Mouse (Mus musculus) liver, embryonic 11.5 days (tissue): ENCODE measurements around the gene Rbms2. TPM values are rescaled to one million over a fixed set of nuclear protein-coding genes. Genes with fewer than 3 reads are reported as not detected.
"Not testable (repeated sequence)": the region's sequence is repeated elsewhere in the genome, so short reads cannot be mapped to it uniquely, and the experiment has no call there.

Experiments used
- ATAC-seq: fragments of 200-750 bp; cut with Nextera tagmentation; replicated peaks from 2 replicates; pipeline ENCODE4 v1.8.0; 2017; ENCODE audit warnings: moderate number of reproducible peaks, mild to moderate bottlenecking, moderate TSS enrichment, moderate library complexity; ENCODE audit not compliant: low FRiP score
- DNase-seq: peaks from one replicate; pipeline ENCODE4 v3.0.0-alpha.2; 2017; ENCODE audit warnings: low spot score
- H3K27ac ChIP-seq: fragments of 300-500 bp; sonication (generic); 2 replicates; pipeline ENCODE4 v1.5.1; 2014; ENCODE audit warnings: mild to moderate bottlenecking, low read depth, low read length, control low read depth
- H3K27me3 ChIP-seq: fragments of 300-500 bp; sonication (generic); replicated peaks from 2 replicates; pipeline ENCODE4 v1.6.1; 2014; ENCODE audit warnings: low read length, mixed read lengths; ENCODE audit not compliant: control insufficient read depth, insufficient read depth
- H3K36me3 ChIP-seq: fragments of 300-500 bp; sonication (generic); 2 replicates; pipeline ENCODE4 v1.6.1; 2014; ENCODE audit warnings: mild to moderate bottlenecking, low read length, moderate library complexity, mixed read lengths; ENCODE audit not compliant: control insufficient read depth, insufficient read depth
- H3K4me1 ChIP-seq: fragments of 300-500 bp; sonication (generic); replicated peaks from 2 replicates; pipeline ENCODE4 v1.6.1; 2014; ENCODE audit warnings: low read length, mixed read lengths; ENCODE audit not compliant: control insufficient read depth, insufficient read depth
- H3K4me2 ChIP-seq: fragments of 300-500 bp; sonication (generic); 2 replicates; pipeline ENCODE4 v1.6.1; 2014; ENCODE audit warnings: mild to moderate bottlenecking, control low read depth, moderate library complexity
- H3K4me3 ChIP-seq: fragments of 300-500 bp; sonication (generic); 2 replicates; pipeline ENCODE4 v1.5.1; 2014; ENCODE audit warnings: low read depth, low read length, control low read depth
- H3K9ac ChIP-seq: fragments of 300-500 bp; sonication (generic); 2 replicates; pipeline ENCODE4 v1.6.1; 2014; ENCODE audit warnings: low read depth, low read length, control low read depth
- H3K9me3 ChIP-seq: fragments of 300-500 bp; sonication (generic); 2 replicates; pipeline ENCODE4 v1.6.1; 2016; ENCODE audit warnings: low read length, inconsistent platforms, mixed read lengths; ENCODE audit not compliant: control insufficient read depth
- WGBS: fragments of 180-500 bp; shearing (Covaris S2); extraction: QIAGEN DNeasy Blood & Tissue Kit; methylation state at CpG from one replicate; pipeline ENCODE4 v1.1.7; 2014; 5-methylcytosine and 5-hydroxymethylcytosine counted together
- polyA plus RNA-seq: library from polyadenylated mRNA; unstranded; fragments of >200 nt; fragmentation: Nextera tagmentation; extraction: Ambion mirVana; gene quantifications from 2 replicates; pipeline ENCODE4 v1.2.1, GENCODE M21; 2014

Rbms2 gene
- polyA plus RNA-seq, 1 experiment from 2014 or later = 17.0 TPM

DNA sequence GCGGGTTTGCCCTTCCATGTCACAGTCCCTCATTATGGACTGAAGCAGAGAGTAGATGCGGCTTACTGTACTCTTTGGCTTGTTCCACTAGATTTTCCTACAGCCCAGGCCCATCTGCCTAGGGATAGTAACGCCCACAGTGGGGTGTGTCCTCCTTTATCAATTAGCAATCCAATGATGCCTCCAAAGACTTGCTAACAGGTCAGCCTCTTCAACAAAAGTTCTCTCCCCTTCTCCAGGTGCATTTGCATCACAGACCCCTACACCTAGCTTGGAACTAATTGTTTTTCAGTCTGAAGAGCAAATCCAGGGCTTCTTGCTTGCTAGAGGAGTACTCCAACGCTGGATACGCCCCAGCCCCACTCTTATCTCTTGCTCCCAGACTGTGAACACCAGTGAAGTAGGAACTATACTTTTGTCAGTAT, 7.1 kb upstream of the Rbms2 start:
- DNase-seq (peak; percentile 37), ATAC-seq (peak; percentile 80)
- Histone ChIP-seq H3K9me3 (no peaks in the 10 kb centered on the region), H3K4me2 (peak overlapping the region; percentile 0; the same call in 1 of the 2 replicates), H3K27ac (peak overlapping the region; percentile 6; the same call in 1 of the 2 replicates), H3K9ac (no peak overlapping the region), H3K4me3 (no peak overlapping the region), H3K4me1 (peaks cover 8% of the 10 kb centered on the region; the same call in 1 of the 2 replicates), H3K27me3 (no peaks in the 10 kb centered on the region), H3K36me3 (no peaks in the 10 kb centered on the region)
- WGBS = 48% methylated on average over 5 of the region's 5 CpGs

DNA sequence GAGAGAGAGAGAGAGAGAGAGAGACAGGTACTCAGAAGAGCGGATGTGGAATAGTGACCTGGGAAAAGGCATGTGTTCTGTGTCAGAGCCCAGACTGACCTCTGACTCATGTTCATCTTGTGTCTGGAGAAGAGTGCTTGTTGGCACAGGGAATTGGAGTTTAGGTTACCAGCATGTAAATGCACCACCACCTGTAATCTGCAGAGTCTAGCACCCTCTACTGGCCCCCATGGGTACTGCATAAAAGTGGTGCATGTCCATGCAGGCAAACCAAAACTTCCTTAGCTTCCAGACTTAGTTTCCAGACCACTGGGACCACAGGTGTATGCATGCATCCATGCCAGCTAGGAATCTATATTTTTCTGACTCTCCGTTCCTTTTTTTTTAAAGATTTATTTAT, 5.9 kb upstream of the Rbms2 start:
- Histone ChIP-seq H3K9me3 (no peaks in the 10 kb centered on the region), H3K4me1 (peaks cover 8% of the 10 kb centered on the region; the same call in 1 of the 2 replicates), H3K4me3 (no peak overlapping the region), H3K9ac (no peak overlapping the region), H3K27ac (no peak overlapping the region), H3K36me3 (no peaks in the 10 kb centered on the region), H3K27me3 (no peaks in the 10 kb centered on the region), H3K4me2 (no peak overlapping the region)
- DNase-seq = peak; percentile 89
- 46% methylated on average over 2 of the region's 2 CpGs for WGBS
- ATAC-seq = peak; percentile 42

DNA sequence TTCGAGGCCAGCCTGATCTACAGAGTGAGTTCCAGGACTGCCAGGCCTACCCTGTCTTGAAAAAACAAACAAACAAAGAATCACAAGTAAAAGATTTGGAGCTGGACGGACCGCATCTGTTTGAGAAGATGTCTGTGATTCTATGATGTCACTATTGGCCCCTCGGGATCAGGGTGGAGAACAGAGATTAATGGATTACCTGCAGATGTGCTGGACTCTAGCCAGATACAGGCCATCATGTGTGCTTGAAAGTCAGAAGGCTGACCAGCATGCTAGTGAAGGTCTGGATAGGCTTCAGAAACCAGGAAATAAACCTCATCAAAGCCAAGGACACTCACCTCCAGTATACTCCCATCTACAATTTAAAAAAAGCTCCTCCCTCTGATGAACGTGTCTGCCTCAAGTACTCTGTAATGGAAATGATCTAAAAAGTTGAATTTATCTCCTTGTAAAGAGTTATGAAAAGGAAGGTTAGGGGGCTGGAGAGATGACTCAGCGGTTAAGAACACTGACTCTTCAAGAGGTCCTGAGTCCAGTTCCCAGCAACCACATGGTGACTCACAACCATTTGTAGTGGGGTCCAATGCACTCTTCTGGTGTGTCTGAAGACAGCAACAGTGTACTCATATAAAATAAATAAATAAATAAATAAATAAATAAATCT, 5.3 kb upstream of the Rbms2 start:
- H3K27me3 ChIP-seq = no peaks in the 10 kb centered on the region
- H3K9ac ChIP-seq = no peak overlapping the region
- WGBS = 71% methylated on average over 6 of the region's 6 CpGs
- H3K27ac ChIP-seq = no peak overlapping the region
- DNase-seq (no peak), ATAC-seq (peak; percentile 25; the same call in 1 of the 2 replicates)
- H3K4me2 ChIP-seq = no peak overlapping the region
- no peaks in the 10 kb centered on the region for H3K36me3 ChIP-seq
- no peaks in the 10 kb centered on the region for H3K9me3 ChIP-seq
- H3K4me3 ChIP-seq = no peak overlapping the region
- H3K4me1 ChIP-seq = peaks cover 8% of the 10 kb centered on the region; the same call in 1 of the 2 replicates

DNA sequence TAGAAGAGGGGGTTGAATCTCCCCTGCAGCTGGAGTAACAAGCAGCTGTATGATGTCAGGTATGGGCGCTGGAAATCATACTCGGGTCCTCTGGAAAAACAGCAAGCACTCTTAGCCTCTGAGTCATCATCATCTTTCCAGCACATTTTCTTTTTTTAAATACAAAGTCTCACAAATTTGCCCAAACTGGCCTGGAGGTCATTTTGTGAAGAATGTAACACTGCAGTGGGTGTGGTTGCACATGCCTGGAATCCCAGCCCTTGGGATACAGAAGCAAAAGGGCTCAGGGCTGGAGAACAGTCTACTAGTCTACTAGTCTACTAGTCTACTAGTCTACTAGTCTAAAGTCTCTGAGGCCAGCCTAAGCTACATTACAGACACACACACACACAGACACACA, 4.2 kb upstream of the Rbms2 start:
- no peak for ATAC-seq
- 90% methylated on average over 2 of the region's 2 CpGs for WGBS
- H3K27me3 ChIP-seq = no peaks in the 10 kb centered on the region
- no peak overlapping the region for H3K4me3 ChIP-seq
- no peak overlapping the region for H3K4me2 ChIP-seq
- H3K9ac ChIP-seq = no peak overlapping the region
- no peaks in the 10 kb centered on the region for H3K9me3 ChIP-seq
- no peaks in the 10 kb centered on the region for H3K36me3 ChIP-seq
- no peak overlapping the region for H3K27ac ChIP-seq
- peaks cover 13% of the 10 kb centered on the region for H3K4me1 ChIP-seq
- DNase-seq = no peak

DNA sequence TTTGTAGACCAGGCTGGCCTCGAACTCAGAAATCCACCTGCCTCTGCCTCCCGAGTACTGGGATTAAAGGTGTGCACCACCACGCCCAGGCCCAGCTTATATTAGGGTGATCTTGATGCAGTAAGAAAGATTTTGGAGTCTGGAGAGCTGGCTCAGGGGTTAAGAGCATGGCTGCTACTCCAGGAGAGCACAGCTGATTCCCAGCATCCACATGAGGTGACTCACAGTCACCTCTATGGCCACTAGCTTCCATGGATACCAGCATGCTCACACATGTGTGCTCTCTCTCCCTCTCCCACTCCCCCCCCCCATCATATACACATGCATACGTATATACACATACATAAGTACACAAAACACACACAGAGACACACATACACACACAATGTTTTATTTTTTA, 2.8 kb downstream of the Rbms2 start:
- DNase-seq (no peak), ATAC-seq (no peak)
- Histone ChIP-seq H3K27me3 (no peaks in the 10 kb centered on the region), H3K9ac (no peak overlapping the region), H3K4me2 (no peak overlapping the region), H3K4me3 (no peak overlapping the region), H3K4me1 (peaks cover 17% of the 10 kb centered on the region), H3K36me3 (no peaks in the 10 kb centered on the region), H3K27ac (no peak overlapping the region), H3K9me3 (no peaks in the 10 kb centered on the region)
- WGBS = 77% methylated on average over 4 of the region's 4 CpGs

DNA sequence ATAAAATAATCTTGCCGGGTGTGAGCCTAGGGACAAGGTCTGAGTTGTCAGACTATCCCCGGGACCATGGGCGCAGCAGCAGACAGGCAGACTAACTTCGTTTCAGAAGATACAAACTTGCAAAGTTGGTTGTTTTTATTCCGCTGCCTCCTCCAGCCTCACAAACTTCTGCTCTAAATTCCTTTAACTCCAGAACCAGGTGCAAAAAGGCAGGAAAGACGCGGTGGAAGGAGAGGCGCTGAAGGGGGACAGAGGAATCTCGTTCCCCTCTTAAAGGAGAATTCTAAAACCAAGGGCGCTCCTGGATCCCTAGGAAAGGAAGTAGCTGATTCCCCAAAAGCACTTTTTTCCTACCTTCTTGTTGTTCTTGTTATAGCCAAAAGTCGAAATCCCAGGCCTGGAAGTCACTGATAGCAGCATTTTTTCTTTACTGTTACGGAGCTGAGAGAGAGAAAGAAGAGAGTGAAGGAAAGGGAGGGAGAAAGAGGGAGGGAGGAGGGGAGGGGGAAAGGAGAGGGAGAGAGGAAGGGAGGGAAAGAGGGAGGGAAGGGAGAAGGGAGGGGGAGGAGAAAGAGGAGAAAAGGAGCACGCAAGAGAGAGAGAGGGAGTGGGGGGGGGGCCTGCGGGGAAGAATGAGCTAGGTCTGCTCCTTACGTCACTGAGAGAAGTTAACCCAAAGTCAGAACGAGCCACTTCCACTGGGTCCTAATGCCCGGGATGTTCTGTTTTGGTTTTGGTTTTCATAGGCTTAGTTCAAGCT, 3.9 kb downstream of the Rbms2 start:
- peak overlapping the region; percentile 65 for H3K9ac ChIP-seq
- peak overlapping the region; percentile 51 for H3K4me3 ChIP-seq
- H3K4me1 ChIP-seq = peaks cover 17% of the 10 kb centered on the region
- H3K4me2 ChIP-seq = peak overlapping the region; percentile 61
- H3K27ac ChIP-seq = peak overlapping the region; percentile 38; the same call in 1 of the 2 replicates
- WGBS = 1% methylated on average over 17 of the region's 17 CpGs
- ATAC-seq (peak; percentile 86), DNase-seq (peak; percentile 71)
- H3K9me3 ChIP-seq = no peaks in the 10 kb centered on the region
- H3K36me3 ChIP-seq = no peaks in the 10 kb centered on the region
- H3K27me3 ChIP-seq = no peaks in the 10 kb centered on the region

DNA sequence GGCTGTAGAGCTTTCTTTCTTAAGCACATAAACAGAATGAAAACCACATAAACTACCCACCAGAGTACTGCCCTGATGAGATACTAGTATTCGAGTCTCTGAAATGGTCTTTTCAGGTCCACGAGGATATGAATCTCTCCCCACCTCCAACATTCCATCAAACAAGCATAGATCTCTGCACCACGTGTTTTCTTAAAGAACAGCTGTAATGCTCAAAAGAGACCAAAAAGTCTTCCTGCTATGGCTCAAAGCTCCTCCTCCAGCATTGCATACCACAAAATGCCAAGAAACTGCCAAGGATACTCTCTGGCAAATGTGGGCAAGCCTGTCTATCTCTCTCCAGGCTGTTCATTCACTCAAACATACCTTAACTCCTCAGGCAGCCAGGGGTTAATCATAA, 4.8 kb downstream of the Rbms2 start:
- H3K27ac ChIP-seq = no peak overlapping the region
- WGBS = 21% methylated on average over 3 of the region's 3 CpGs
- H3K4me1 ChIP-seq = peaks cover 17% of the 10 kb centered on the region
- no peaks in the 10 kb centered on the region for H3K27me3 ChIP-seq
- no peaks in the 10 kb centered on the region for H3K9me3 ChIP-seq
- H3K4me3 ChIP-seq = peak overlapping the region; percentile 51
- H3K4me2 ChIP-seq = peak overlapping the region; percentile 61
- peak overlapping the region; percentile 65 for H3K9ac ChIP-seq
- H3K36me3 ChIP-seq = no peaks in the 10 kb centered on the region
- DNase-seq = no peak
- no peak for ATAC-seq

DNA sequence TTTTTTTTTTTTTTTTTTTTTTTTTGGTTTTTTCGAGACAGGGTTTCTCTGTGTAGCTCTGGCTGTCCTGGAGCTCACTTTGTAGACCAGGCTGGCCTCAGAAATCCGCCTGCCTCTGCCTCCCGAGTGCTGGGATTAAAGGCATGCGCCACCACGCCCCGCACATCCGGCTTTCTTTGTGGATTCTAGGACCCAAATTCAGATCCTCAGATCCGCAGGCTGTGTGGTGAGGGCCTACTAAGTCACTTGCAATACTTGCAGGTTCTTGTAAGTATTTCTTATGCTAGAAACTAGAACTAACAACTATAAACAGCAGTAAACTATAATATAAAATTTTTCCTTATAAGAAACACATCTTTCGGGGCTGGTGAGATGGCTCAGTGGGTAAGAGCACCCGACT, 8.7 kb downstream of the Rbms2 start:
- 91% methylated on average over 10 of the region's 10 CpGs for WGBS
- not testable (repeated sequence) for H3K27me3 ChIP-seq, H3K4me2 ChIP-seq, ATAC-seq, H3K4me3 ChIP-seq, H3K36me3 ChIP-seq, H3K9ac ChIP-seq, DNase-seq, H3K9me3 ChIP-seq, H3K27ac ChIP-seq
- H3K4me1 ChIP-seq = peaks cover 12% of the 10 kb centered on the region
